Mouse (Mus musculus): ENCODE measurements at regions not wholly inside any gene's neighbourhood (a gene's known extent, or its start where the extent isn't known, plus 50 kb on each side); places are given as distances from the start of the nearest gene placed in this dataset.
A peak's percentile ranks its signal among the peaks of the same experiment; 100 is the strongest.

- DNase-seq (ENCODE audit: extremely low spot score, low spot score): no peak
Measured at GRCm38 (mm10) chr9:61677037-61677436, 237.3 kb downstream of the Rplp1 start.

GRCm38 (mm10) chr9:61675366-61675765, 239.0 kb downstream of the Rplp1 start:
- DNase-seq (ENCODE audit: extremely low spot score, low spot score): no peak

- DNase-seq (ENCODE audit: extremely low spot score, low spot score): peak; percentile 41
Measured at GRCm38 (mm10) chr9:61673575-61674203, 240.7 kb downstream of the Rplp1 start.

GRCm38 (mm10) chr9:61670986-61671385, 243.4 kb downstream of the Rplp1 start:
- DNase-seq (ENCODE audit: extremely low spot score, low spot score): no peak

- DNase-seq (ENCODE audit: extremely low spot score, low spot score): no peak
Measured at GRCm38 (mm10) chr9:61669729-61670520, 244.4 kb downstream of the Rplp1 start.

- no peak for DNase-seq (ENCODE audit: extremely low spot score, low spot score)
Measured at GRCm38 (mm10) chr9:61668723-61669122, 245.6 kb downstream of the Rplp1 start.

GRCm38 (mm10) chr9:61668157-61668697, 246.1 kb downstream of the Rplp1 start:
- DNase-seq (ENCODE audit: extremely low spot score, low spot score): no peak

GRCm38 (mm10) chr9:61667453-61668074, 246.8 kb downstream of the Rplp1 start:
- DNase-seq (ENCODE audit: extremely low spot score, low spot score): no peak

GRCm38 (mm10) chr9:61666761-61667332, 247.5 kb downstream of the Rplp1 start:
- DNase-seq (ENCODE audit: extremely low spot score, low spot score): no peak

- DNase-seq (ENCODE audit: extremely low spot score, low spot score): no peak
Measured at GRCm38 (mm10) chr9:61666118-61666517, 248.2 kb downstream of the Rplp1 start.

GRCm38 (mm10) chr9:61665254-61665653, 249.1 kb downstream of the Rplp1 start:
- no peak for DNase-seq (ENCODE audit: extremely low spot score, low spot score)

- no peak for DNase-seq (ENCODE audit: extremely low spot score, low spot score)
Measured at GRCm38 (mm10) chr9:61664000-61664622, 250.2 kb downstream of the Rplp1 start.

GRCm38 (mm10) chr9:61662055-61663028, 252.0 kb downstream of the Rplp1 start:
- DNase-seq (ENCODE audit: extremely low spot score, low spot score): no peak

- DNase-seq (ENCODE audit: extremely low spot score, low spot score): no peak
Measured at GRCm38 (mm10) chr9:61660191-61660590, 254.2 kb downstream of the Rplp1 start.

- DNase-seq (ENCODE audit: extremely low spot score, low spot score): no peak
Measured at GRCm38 (mm10) chr9:61657996-61658395, 256.3 kb downstream of the Rplp1 start.

- DNase-seq (ENCODE audit: extremely low spot score, low spot score): no peak
Measured at GRCm38 (mm10) chr9:61655433-61655981, 258.8 kb downstream of the Rplp1 start.

GRCm38 (mm10) chr9:61645661-61646425, 268.5 kb downstream of the Rplp1 start:
- no peak for DNase-seq (ENCODE audit: extremely low spot score, low spot score)

GRCm38 (mm10) chr9:61640739-61641138, 268.6 kb downstream of the Tle3 start:
- no peak for DNase-seq (ENCODE audit: extremely low spot score, low spot score)

GRCm38 (mm10) chr9:61638908-61639307, 266.7 kb downstream of the Tle3 start:
- no peak for DNase-seq (ENCODE audit: extremely low spot score, low spot score)

Data from neural tube, embryonic 10.5 days (tissue).